Mouse (Mus musculus): ENCODE results near the gene Alox5ap. TPM values are rescaled to one million over a fixed set of nuclear protein-coding genes. Genes with fewer than 3 reads are reported as not detected.

Alox5ap gene
- 62.6 and 67.4 TPM in 2 replicates for polyA plus RNA-seq (2012; rRNA removed)

GRCm38 (mm10) chr5:149264405-149264804 lies at the start of gene Alox5ap:
Gene Alox5ap (plus strand): TSS chr5:149264767.
- H3K4me1 ChIP-seq (ENCODE audit: control insufficient read depth, insufficient read depth, insufficient read length), result peaks cover 21% of the 10 kb centered on the region; the same call in 1 of the 2 replicates
- WGBS, result 18% methylated on average over 4 of the region's 4 CpGs
- H3K4me3 ChIP-seq (ENCODE audit: extremely low read depth, insufficient read depth, insufficient read length), result peak within 1 kb of the TSS; percentile 52
- no peak for DNase-seq (ENCODE audit: low read depth in 1 of 2, low spot score in 2 of 2)
- H3K36me3 ChIP-seq (ENCODE audit: control insufficient read depth, insufficient read depth, low read length), result no peaks in the 10 kb centered on the region
- peak within 1 kb of the TSS; percentile 26 for H3K27ac ChIP-seq (ENCODE audit: insufficient read depth, low read length)
- TF ChIP-seq POLR2A (IDR thresholded peaks at IDR 0.05; ENCODE audit: low read depth, low read length), result no peak
- no peak for TF ChIP-seq CTCF (IDR thresholded peaks at IDR 0.05; ENCODE audit: extremely low read depth, insufficient read depth, insufficient read length, insufficient replicate concordance)
- H3K27me3 ChIP-seq (ENCODE audit: control insufficient read depth, insufficient read depth, low read length), result no peaks in the 10 kb centered on the region

DNA sequence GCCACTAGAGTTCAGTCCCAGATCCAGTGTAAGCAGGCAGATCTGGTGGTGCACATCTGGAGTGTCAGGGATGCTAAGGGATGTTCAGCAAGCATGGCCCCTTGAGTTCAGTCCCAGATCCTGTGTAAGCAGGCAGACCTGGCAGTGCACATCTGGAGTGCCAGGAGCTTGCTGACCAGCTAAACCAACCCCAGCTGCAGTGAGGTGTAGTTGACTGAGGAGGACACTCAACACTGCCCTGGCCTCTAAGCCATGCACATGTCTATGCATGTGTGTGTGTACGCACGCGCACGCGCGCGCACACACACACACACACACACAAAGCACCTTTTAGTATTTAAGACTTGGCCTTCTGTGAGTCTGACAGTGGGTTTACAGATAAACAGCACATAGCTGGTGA lies 49.0 kb upstream of the Alox5ap start:
- DNase-seq (ENCODE audit: low read depth in 1 of 2, low spot score in 2 of 2), result no peak
- TF ChIP-seq POLR2A (IDR thresholded peaks at IDR 0.05; ENCODE audit: low read depth, low read length) (no peak), CTCF (IDR thresholded peaks at IDR 0.05; ENCODE audit: extremely low read depth, insufficient read depth, insufficient read length, insufficient replicate concordance) (no peak)
- no peak overlapping the region for H3K4me3 ChIP-seq (ENCODE audit: extremely low read depth, insufficient read depth, insufficient read length)
- WGBS, result 96% methylated on average over 7 of the region's 7 CpGs
- H3K27ac ChIP-seq (ENCODE audit: insufficient read depth, low read length), result no peak overlapping the region
- no peaks in the 10 kb centered on the region for H3K4me1 ChIP-seq (ENCODE audit: control insufficient read depth, insufficient read depth, insufficient read length)
- peaks cover 21% of the 10 kb centered on the region for H3K36me3 ChIP-seq (ENCODE audit: control insufficient read depth, insufficient read depth, low read length)
- no peaks in the 10 kb centered on the region for H3K27me3 ChIP-seq (ENCODE audit: control insufficient read depth, insufficient read depth, low read length)

DNA sequence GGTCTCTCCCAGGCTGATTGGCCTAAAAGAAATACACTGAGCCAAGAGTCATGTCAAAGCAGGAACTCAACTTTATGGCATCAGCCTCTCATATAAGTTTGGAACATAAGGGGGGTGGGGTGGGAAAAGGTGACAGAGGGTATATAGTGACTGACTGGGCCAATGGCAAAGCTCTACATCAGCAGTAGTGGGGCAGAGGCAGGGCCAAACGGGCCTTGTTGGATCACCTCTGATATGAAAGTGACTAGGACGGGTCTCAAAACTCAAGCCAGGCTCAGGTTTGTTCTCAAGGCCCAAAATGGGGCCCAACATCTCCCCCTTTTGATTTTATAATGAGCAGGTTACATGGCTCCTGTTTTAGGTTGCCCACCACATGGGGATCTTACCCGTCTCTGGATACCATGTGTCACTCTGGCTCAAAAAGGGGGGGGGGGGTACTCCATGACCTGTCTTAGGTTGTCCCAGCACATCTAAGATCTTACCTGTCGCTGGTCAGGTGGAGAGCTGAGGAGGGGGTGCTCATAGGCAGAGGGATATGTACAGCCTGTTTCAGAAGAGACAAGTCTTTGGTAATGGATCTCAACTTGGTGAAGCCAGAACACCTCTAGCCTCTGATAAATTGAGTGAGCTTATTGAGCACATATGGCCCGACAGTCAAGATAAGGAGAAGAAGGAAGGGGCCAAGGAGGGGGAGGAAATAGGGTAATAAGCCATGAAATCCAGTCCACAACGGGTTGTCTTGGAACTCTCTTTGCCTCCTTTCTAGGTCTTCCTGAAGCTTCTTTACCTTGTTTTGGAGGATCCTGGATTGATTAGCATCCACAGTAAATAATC lies 46.8 kb upstream of the Alox5ap start:
- TF ChIP-seq CTCF (IDR thresholded peaks at IDR 0.05; ENCODE audit: extremely low read depth, insufficient read depth, insufficient read length, insufficient replicate concordance) (no peak), POLR2A (IDR thresholded peaks at IDR 0.05; ENCODE audit: low read depth, low read length) (no peak)
- 84% methylated on average over 6 of the region's 6 CpGs for WGBS
- DNase-seq (ENCODE audit: low read depth in 1 of 2, low spot score in 2 of 2), result no peak
- Histone ChIP-seq H3K36me3 (ENCODE audit: control insufficient read depth, insufficient read depth, low read length) (peaks cover 16% of the 10 kb centered on the region), H3K27me3 (ENCODE audit: control insufficient read depth, insufficient read depth, low read length) (no peaks in the 10 kb centered on the region), H3K4me1 (ENCODE audit: control insufficient read depth, insufficient read depth, insufficient read length) (no peaks in the 10 kb centered on the region), H3K27ac (ENCODE audit: insufficient read depth, low read length) (no peak overlapping the region), H3K4me3 (ENCODE audit: extremely low read depth, insufficient read depth, insufficient read length) (no peak overlapping the region)

DNA sequence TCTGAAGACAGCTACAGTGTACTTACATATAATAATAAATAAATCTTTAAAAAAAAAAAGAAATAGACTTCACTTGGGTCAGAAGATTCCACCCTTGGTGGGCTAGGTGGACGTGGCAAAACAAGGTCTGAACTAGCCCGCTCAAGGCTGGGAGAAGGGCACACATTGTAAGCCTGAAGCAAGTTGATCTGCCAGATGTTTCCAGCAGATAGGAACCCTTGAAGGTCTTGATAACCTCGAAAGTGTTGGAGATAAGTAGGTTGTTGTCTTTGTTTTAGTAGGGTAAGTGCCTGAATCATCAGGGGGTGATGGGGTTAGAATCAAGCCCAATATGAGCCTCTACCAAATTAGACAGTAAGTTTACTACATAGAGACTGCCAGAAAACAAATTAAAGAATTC lies 45.1 kb upstream of the Alox5ap start:
- DNase-seq (ENCODE audit: low read depth in 1 of 2, low spot score in 2 of 2), result no peak
- Histone ChIP-seq H3K4me3 (ENCODE audit: extremely low read depth, insufficient read depth, insufficient read length) (no peak overlapping the region), H3K4me1 (ENCODE audit: control insufficient read depth, insufficient read depth, insufficient read length) (no peaks in the 10 kb centered on the region), H3K36me3 (ENCODE audit: control insufficient read depth, insufficient read depth, low read length) (peaks cover 5% of the 10 kb centered on the region), H3K27me3 (ENCODE audit: control insufficient read depth, insufficient read depth, low read length) (no peaks in the 10 kb centered on the region), H3K27ac (ENCODE audit: insufficient read depth, low read length) (no peak overlapping the region)
- no peak for TF ChIP-seq POLR2A (IDR thresholded peaks at IDR 0.05; ENCODE audit: low read depth, low read length)
- WGBS, result 56% methylated on average over 3 of the region's 3 CpGs

- Histone ChIP-seq H3K27me3 (ENCODE audit: control insufficient read depth, insufficient read depth, low read length) (no peaks in the 10 kb centered on the region), H3K4me3 (ENCODE audit: extremely low read depth, insufficient read depth, insufficient read length) (no peak overlapping the region), H3K27ac (ENCODE audit: insufficient read depth, low read length) (no peak overlapping the region), H3K4me1 (ENCODE audit: control insufficient read depth, insufficient read depth, insufficient read length) (no peaks in the 10 kb centered on the region), H3K36me3 (ENCODE audit: control insufficient read depth, insufficient read depth, low read length) (no peaks in the 10 kb centered on the region)
- TF ChIP-seq POLR2A (IDR thresholded peaks at IDR 0.05; ENCODE audit: low read depth, low read length) (no peak), CTCF (IDR thresholded peaks at IDR 0.05; ENCODE audit: extremely low read depth, insufficient read depth, insufficient read length, insufficient replicate concordance) (no peak)
- no peak for DNase-seq (ENCODE audit: low read depth in 1 of 2, low spot score in 2 of 2)
- WGBS, result 60% methylated on average over 4 of the region's 4 CpGs
Measured at GRCm38 (mm10) chr5:149221355-149221754, 43.2 kb upstream of the Alox5ap start.

DNA sequence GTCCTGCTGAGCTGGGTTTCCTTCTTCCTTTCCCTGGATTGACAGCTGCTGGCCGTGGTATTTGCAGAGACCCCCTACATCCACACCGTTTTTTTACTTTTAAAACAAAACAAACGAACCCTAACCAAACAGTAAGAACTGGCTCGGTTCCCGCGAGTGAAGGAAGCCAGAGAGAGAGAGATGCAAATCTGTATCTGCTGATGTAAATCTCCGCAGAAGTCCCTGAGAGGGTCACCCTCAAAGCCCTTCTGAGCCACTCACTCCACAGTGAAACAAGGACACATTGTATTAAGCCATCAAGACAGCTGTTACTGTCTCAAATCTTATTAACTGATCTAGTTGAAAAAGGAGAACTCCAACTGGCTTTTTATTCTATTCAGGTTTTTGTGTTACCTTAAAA lies 39.9 kb upstream of the Alox5ap start:
- Histone ChIP-seq H3K4me3 (ENCODE audit: extremely low read depth, insufficient read depth, insufficient read length) (no peak overlapping the region), H3K27me3 (ENCODE audit: control insufficient read depth, insufficient read depth, low read length) (no peaks in the 10 kb centered on the region), H3K27ac (ENCODE audit: insufficient read depth, low read length) (no peak overlapping the region), H3K36me3 (ENCODE audit: control insufficient read depth, insufficient read depth, low read length) (no peaks in the 10 kb centered on the region), H3K4me1 (ENCODE audit: control insufficient read depth, insufficient read depth, insufficient read length) (no peaks in the 10 kb centered on the region; the same call in 1 of the 2 replicates)
- 41% methylated on average over 7 of the region's 7 CpGs for WGBS
- DNase-seq (ENCODE audit: low read depth in 1 of 2, low spot score in 2 of 2), result no peak
- TF ChIP-seq POLR2A (IDR thresholded peaks at IDR 0.05; ENCODE audit: low read depth, low read length) (no peak), CTCF (IDR thresholded peaks at IDR 0.05; ENCODE audit: extremely low read depth, insufficient read depth, insufficient read length, insufficient replicate concordance) (no peak)

All from spleen, adult 2 months (tissue).